Mouse (Mus musculus) forebrain, embryonic 13.5 days (tissue): Measurements from ENCODE around the gene Med4. TPM values are rescaled to one million over a fixed set of nuclear protein-coding genes. Genes with fewer than 3 reads are reported as not detected.

Experiments used
- ATAC-seq: fragments of 200-750 bp; cut with Nextera tagmentation; 2 replicates; pipeline ENCODE4 v1.8.0; 2017
- H3K27ac ChIP-seq: fragments of 300-500 bp; sonication (generic); 2 replicates; pipeline ENCODE4 v1.5.1; 2015; ENCODE audit warnings: inconsistent platforms, mild to moderate bottlenecking, moderate library complexity
- H3K27me3 ChIP-seq: fragments of 300-500 bp; sonication (generic); 2 replicates; pipeline ENCODE4 v1.6.1; 2015; ENCODE audit warnings: mild to moderate bottlenecking, inconsistent platforms
- H3K36me3 ChIP-seq: fragments of 300-500 bp; sonication (generic); 2 replicates; pipeline ENCODE4 v1.6.1; 2015; ENCODE audit warnings: mild to moderate bottlenecking, inconsistent platforms; ENCODE audit not compliant: poor library complexity, severe bottlenecking
- H3K4me1 ChIP-seq: fragments of 300-500 bp; sonication (generic); 2 replicates; pipeline ENCODE4 v1.6.1; 2015; ENCODE audit warnings: inconsistent platforms
- H3K4me2 ChIP-seq: fragments of 300-500 bp; sonication (generic); 2 replicates; pipeline ENCODE4 v1.6.1; 2015; ENCODE audit warnings: inconsistent platforms, mild to moderate bottlenecking, moderate library complexity
- H3K4me3 ChIP-seq: fragments of 300-500 bp; sonication (generic); 2 replicates; pipeline ENCODE4 v1.5.1; 2015; ENCODE audit warnings: mild to moderate bottlenecking, inconsistent platforms
- H3K9ac ChIP-seq: fragments of 300-500 bp; sonication (generic); 2 replicates; pipeline ENCODE4 v1.6.1; 2015; ENCODE audit warnings: mild to moderate bottlenecking, inconsistent platforms
- H3K9me3 ChIP-seq: fragments of 300-500 bp; sonication (generic); replicated peaks from 2 replicates; pipeline ENCODE4 v1.6.1; 2016; ENCODE audit warnings: inconsistent platforms
- WGBS: fragments of 180-500 bp; shearing (Covaris S2); methylation state at CpG from one replicate; pipeline ENCODE4 v1.1.7; 2015; 5-methylcytosine and 5-hydroxymethylcytosine counted together
- polyA plus RNA-seq: library from polyadenylated mRNA; unstranded; fragments of >200 nt; fragmentation: Nextera tagmentation; extraction: Ambion mirVana; gene quantifications from 2 replicates; pipeline ENCODE4 v1.2.1, GENCODE M21; 2015

Med4 gene
- polyA plus RNA-seq = 112 and 124 TPM in 2 replicates

DNA sequence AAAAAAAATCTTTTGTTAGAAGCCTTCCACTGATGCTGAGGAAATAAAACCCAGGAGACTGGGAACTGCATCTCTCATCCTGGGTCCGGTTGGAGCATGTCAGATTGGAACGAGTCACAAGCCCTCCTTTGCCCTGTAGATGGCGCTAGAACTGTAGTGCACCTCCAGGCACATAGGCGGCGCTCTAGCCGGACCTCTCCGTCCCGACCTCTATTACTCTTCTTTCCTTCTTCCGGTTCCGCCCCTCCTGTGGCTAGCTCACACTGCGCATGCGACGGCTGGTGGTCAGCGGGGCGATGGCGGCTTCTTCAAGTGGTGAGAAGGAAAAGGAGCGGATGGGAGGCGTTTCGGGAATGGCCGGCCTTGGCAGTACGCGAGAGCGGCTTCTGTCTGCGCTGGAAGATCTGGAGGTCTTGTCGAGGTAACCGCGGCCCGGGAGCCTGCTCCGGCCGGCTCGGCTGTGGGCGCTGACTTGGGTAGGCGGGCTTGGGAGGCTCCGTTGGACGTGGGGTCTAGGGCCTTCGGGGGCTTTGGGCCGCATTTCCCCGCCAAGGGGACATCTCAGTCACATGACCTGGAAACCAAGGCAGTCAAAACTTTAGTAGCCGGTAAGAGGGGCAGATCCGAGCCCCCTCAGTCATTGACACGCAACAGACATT, at the start of gene Med4:
Gene Med4 (plus strand): TSS at position 261 of the 659 bp plus-strand sequence.
- peak within 1 kb of the TSS; percentile 97 for H3K4me3 ChIP-seq
- peak; percentile 96 for ATAC-seq
- H3K27me3 ChIP-seq = no peaks in the 10 kb centered on the region
- H3K4me1 ChIP-seq = peaks cover 18% of the 10 kb centered on the region
- peaks cover 24% of the 10 kb centered on the region for H3K36me3 ChIP-seq
- WGBS = under 1% methylated on average over 41 of the region's 41 CpGs
- peak within 1 kb of the TSS; percentile 63 for H3K27ac ChIP-seq
- H3K4me2 ChIP-seq = peak within 1 kb of the TSS; percentile 94
- H3K9ac ChIP-seq = peak within 1 kb of the TSS; percentile 94
- H3K9me3 ChIP-seq = no peaks in the 10 kb centered on the region

DNA sequence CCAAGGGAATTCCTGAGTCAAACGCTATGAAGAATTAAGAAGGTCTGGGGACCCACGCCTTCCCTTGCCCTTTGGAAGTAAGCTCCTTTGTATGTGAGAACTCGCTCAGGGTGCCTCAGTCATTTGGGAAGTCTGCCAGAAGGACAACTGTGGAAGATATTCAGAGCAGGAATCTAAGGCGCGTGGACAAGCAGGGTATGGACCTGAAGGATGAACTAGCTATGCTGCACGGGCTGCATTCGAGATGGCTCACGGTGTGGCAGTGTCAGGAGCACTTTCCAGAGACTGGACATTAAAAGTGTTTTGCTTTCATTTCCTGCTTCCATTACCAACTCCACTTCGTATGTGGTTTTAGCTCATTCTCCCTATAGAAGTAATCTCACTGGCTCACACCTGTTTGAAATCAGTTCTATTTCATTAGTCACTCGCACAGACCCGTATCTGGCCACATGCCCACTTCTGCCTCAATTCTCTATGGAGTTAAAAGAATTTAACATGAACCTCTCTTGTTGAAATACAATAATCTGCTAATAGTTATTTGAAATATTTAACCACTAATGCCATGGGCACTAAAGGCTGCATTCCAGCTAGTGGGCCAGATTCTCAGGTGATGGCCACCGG, 49.2 kb upstream of the Med4 start:
- Histone ChIP-seq H3K9ac (no peak overlapping the region), H3K27ac (no peak overlapping the region), H3K4me3 (no peak overlapping the region), H3K9me3 (0 out of 2 replicates have a peak, but pooled peaks cover 3% of the 10 kb centered on the region), H3K4me1 (no peaks in the 10 kb centered on the region), H3K4me2 (no peak overlapping the region), H3K27me3 (no peaks in the 10 kb centered on the region), H3K36me3 (no peaks in the 10 kb centered on the region)
- ATAC-seq = no peak
- WGBS = 83% methylated on average over 12 of the region's 12 CpGs

DNA sequence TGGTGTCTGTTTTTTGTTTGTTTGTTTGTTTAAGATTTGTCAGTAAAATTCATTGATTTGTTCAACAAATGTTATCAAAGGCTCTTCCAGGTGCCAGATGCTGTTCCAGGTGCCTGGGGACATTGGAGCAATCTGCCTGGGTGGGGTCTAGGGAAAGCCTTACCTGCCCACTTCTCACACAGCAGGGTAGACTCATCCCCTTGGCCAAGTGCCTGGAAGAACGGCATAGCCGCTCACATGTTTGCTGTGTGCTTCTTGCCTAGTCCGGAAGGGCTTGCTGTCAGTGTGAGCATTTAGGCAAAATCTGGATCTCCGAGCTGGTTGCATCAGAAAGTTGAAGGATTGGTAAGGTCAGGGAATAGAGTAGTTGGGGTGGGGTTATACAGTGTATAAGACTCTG, 47.6 kb upstream of the Med4 start:
- no peaks in the 10 kb centered on the region for H3K4me1 ChIP-seq
- no peak overlapping the region for H3K9ac ChIP-seq
- H3K27ac ChIP-seq = no peak overlapping the region
- H3K27me3 ChIP-seq = no peaks in the 10 kb centered on the region
- H3K36me3 ChIP-seq = no peaks in the 10 kb centered on the region
- no peak overlapping the region for H3K4me2 ChIP-seq
- 0 out of 2 replicates have a peak, but pooled peaks cover 3% of the 10 kb centered on the region for H3K9me3 ChIP-seq
- H3K4me3 ChIP-seq = no peak overlapping the region
- 78% methylated on average over 4 of the region's 4 CpGs for WGBS
- ATAC-seq = no peak

DNA sequence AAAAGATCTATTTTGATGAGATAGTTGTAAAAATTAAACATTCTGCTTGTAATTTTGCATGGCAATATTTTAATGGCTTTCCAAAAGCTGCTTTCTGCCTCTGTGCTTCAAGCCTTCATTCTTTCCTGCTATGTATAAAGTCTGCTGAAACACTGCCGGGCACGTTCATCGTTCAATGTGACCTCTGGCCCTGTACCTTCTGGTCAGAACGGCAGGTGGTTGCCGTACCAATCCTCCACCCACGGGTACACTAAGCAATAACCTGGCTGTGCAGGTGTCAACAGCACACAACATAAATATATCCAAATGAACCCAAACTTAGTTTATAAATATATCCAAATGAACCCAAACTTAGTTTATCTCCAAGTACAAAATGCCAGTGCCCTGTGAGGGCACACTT, 42.1 kb upstream of the Med4 start:
- Histone ChIP-seq H3K36me3 (no peaks in the 10 kb centered on the region), H3K9ac (no peak overlapping the region), H3K4me3 (no peak overlapping the region), H3K4me1 (peaks cover 10% of the 10 kb centered on the region), H3K9me3 (no peaks in the 10 kb centered on the region), H3K4me2 (no peak overlapping the region), H3K27me3 (no peaks in the 10 kb centered on the region), H3K27ac (no peak overlapping the region)
- 86% methylated on average over 6 of the region's 6 CpGs for WGBS
- no peak for ATAC-seq

DNA sequence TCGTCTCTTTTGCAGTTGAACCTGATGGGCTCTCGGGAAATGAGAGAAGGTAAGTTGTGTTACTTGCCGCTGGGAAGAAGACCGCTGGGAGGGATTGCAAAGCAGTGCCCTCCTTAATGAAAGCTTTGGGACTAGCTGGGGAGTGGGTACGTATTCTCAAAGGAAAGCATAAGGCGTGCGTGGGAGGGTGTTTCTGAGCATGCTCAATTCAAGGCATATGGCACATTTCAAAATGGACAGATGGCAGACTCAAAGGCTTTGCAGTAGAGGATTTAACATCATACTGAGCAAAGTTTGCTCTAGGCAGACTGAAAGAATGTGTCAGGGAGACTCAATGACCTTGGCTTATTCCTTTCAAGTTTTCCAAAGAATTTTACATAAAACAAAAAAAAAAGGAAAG, 40.3 kb upstream of the Med4 start:
- Histone ChIP-seq H3K9ac (no peak overlapping the region), H3K27me3 (no peaks in the 10 kb centered on the region), H3K27ac (peak overlapping the region; percentile 73), H3K9me3 (no peaks in the 10 kb centered on the region), H3K4me3 (no peak overlapping the region), H3K4me1 (peaks cover 23% of the 10 kb centered on the region), H3K4me2 (no peak overlapping the region), H3K36me3 (no peaks in the 10 kb centered on the region)
- ATAC-seq = peak; percentile 84
- 66% methylated on average over 7 of the region's 7 CpGs for WGBS

DNA sequence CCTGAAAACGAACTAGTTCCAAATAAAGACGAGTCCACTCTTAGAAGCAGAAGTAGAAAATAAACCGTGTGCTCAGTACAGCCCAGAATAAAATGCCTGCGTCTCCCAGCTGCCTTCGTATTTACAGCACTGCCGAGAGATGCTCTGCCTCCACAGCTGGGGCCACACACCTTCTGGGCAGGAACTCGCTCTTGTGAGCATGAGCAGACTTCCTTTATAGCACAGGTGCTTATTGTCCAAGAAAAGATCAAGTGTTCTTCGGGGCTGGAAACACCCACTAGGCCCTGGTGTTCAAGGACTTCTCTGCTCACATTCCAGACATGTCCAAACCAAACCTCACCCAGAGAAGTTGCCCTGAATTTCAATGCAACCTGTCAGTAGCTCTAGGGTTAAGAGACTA, 39.2 kb upstream of the Med4 start:
- Histone ChIP-seq H3K4me3 (no peak overlapping the region), H3K36me3 (no peaks in the 10 kb centered on the region), H3K9ac (no peak overlapping the region), H3K4me1 (peaks cover 34% of the 10 kb centered on the region), H3K9me3 (no peaks in the 10 kb centered on the region), H3K27ac (no peak overlapping the region), H3K4me2 (no peak overlapping the region), H3K27me3 (no peaks in the 10 kb centered on the region)
- WGBS = 77% methylated on average over 8 of the region's 8 CpGs
- no peak for ATAC-seq

DNA sequence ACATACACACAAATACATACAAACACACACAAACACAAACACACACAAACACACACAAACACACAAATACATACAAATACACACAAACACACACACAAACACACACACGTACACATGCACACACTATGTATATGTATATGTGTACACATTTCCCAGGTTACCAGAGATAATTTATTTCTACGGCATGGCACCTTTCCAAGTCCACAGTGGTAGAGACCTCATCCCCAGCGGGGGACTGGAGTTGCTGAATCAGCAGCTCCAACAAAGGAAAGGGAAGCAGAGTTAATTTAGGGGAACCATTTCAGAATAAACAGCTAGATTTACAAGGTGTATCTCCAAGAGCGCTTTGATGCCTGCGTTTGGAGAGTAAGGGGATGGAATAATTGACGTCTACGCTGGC, 37.6 kb upstream of the Med4 start:
- Histone ChIP-seq H3K9ac (no peak overlapping the region), H3K4me3 (no peak overlapping the region), H3K36me3 (no peaks in the 10 kb centered on the region), H3K27ac (no peak overlapping the region), H3K4me1 (peaks cover 42% of the 10 kb centered on the region), H3K4me2 (no peak overlapping the region), H3K9me3 (no peaks in the 10 kb centered on the region), H3K27me3 (no peaks in the 10 kb centered on the region)
- no peak for ATAC-seq
- 44% methylated on average over 7 of the region's 7 CpGs for WGBS

DNA sequence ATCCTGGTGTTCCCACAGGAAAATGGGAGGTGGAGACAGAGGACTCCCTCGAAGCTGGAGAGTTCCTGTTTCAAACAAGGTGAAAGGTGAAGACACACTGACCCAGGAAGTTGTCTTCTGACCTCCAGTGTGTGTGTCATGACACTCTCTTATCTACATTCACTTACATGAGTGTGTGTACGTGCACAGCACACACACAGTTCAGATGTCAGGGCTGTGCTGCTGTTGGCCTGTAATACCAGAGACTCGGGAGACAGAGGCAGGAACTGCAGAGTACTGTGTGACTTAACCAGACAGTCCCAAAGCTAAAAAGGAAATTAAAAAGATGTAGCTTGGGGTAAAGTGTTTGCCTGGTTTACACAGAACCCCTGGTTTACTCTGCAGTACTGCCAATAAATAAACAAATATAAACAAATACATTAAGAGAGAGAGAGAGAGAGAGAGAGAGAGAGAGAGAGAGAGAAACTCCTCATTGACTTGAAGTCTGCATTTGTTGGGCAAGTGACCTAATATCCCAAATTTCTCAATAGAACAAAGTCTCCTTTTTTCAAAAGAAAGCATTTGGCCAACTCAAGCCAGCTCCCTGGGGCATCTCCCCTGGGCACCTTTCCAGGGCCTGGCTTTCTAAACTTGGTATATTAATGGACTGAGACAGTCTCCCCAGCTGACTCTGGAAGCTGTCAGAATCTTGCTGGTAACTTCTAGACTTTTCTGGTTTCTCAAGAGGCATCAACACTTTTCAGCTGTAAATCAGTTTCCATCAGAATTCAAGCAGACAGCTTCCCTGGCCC, 36.0 kb upstream of the Med4 start:
- Histone ChIP-seq H3K36me3 (no peaks in the 10 kb centered on the region), H3K9ac (no peak overlapping the region), H3K4me2 (peak overlapping the region; percentile 17; the same call in 1 of the 2 replicates), H3K9me3 (no peaks in the 10 kb centered on the region), H3K4me1 (peaks cover 42% of the 10 kb centered on the region), H3K4me3 (no peak overlapping the region), H3K27ac (peak overlapping the region; percentile 65), H3K27me3 (no peaks in the 10 kb centered on the region)
- no peak for ATAC-seq
- WGBS = 59% methylated on average over 3 of the region's 3 CpGs

DNA sequence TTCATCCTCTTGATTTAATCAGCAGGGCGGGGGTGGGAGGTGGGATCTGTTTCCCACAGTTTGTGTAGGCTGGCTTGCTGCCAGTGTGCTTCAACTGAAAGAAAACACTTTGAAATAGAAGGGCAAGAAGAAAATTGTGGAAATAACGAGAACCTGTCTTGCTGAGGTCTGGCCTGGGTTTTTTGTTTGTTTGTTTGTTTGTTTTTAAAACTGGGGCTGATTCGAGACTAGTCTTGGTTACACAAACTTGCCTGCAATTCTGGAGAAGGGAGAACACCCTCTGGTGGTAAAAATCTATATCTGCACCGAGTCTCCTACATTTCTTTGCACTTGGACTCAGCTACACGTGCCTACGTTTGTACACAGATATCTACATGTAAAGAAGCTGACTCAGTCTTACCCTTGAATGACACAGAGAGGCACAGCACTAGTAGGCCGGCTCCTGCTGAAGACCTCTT, 35.2 kb upstream of the Med4 start:
- 15% methylated on average over 7 of the region's 7 CpGs for WGBS
- Histone ChIP-seq H3K36me3 (no peaks in the 10 kb centered on the region), H3K4me1 (peaks cover 47% of the 10 kb centered on the region), H3K27ac (peak overlapping the region; percentile 65), H3K9ac (no peak overlapping the region), H3K4me3 (no peak overlapping the region), H3K27me3 (no peaks in the 10 kb centered on the region), H3K4me2 (peak overlapping the region; percentile 17), H3K9me3 (no peaks in the 10 kb centered on the region)
- ATAC-seq = peak; percentile 69

DNA sequence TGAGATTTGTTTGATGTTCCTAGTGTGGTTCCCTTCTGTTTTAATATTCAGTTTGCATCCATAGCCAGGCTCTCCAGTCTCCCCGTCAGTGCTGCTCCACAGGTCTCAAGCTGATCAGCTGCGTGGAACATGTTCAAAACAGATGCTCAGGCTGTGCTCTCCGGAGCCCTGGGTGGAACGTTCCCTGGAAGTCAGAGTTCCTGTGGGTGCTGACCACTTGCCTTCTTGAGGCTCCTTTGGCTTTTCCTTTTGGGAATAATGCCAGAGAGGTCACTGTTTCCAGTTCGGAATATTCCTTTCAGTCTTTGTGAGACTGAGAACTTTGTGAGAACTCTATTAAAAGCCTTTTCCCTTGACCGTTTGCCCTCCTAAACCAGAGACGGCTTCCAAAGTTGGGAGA, 34.3 kb upstream of the Med4 start:
- Histone ChIP-seq H3K27me3 (no peaks in the 10 kb centered on the region), H3K27ac (peak overlapping the region; percentile 45; the same call in 1 of the 2 replicates), H3K4me2 (no peak overlapping the region), H3K36me3 (no peaks in the 10 kb centered on the region), H3K9ac (no peak overlapping the region), H3K4me1 (peaks cover 48% of the 10 kb centered on the region), H3K9me3 (no peaks in the 10 kb centered on the region), H3K4me3 (no peak overlapping the region)
- WGBS = 67% methylated on average over 7 of the region's 7 CpGs
- ATAC-seq = no peak

DNA sequence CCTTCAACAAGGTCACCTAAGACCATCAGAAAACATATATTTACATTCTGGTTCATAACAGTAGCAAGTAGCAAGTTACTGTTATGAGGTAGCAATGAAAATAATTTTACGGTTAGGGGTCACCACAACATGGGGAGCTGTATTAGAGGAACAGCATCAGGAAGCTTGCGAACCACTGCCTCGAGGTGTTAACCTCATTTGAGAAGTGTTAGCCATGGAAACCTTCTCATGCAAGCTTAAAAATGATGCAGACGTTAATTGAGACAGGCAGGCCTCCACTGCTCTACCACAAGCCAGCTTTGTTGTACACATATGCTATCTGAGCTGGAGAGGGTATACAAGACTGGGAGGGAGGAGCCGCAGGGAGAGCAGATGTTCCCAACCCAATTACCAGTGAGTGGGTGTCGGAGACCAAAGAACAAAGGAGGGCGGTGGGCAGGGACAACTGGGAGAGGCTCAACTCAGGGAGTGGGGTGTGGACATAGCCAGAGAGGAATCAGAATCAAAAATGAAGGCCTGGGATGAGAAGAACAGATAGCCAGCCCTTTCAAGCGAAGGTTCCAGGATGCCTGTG, 33.4 kb upstream of the Med4 start:
- no peaks in the 10 kb centered on the region for H3K27me3 ChIP-seq
- 59% methylated on average over 8 of the region's 8 CpGs for WGBS
- H3K9me3 ChIP-seq = no peaks in the 10 kb centered on the region
- no peaks in the 10 kb centered on the region for H3K36me3 ChIP-seq
- H3K4me2 ChIP-seq = no peak overlapping the region
- ATAC-seq = peak; percentile 83
- H3K4me1 ChIP-seq = peaks cover 47% of the 10 kb centered on the region
- H3K27ac ChIP-seq = peak overlapping the region; percentile 45
- no peak overlapping the region for H3K9ac ChIP-seq
- H3K4me3 ChIP-seq = no peak overlapping the region

DNA sequence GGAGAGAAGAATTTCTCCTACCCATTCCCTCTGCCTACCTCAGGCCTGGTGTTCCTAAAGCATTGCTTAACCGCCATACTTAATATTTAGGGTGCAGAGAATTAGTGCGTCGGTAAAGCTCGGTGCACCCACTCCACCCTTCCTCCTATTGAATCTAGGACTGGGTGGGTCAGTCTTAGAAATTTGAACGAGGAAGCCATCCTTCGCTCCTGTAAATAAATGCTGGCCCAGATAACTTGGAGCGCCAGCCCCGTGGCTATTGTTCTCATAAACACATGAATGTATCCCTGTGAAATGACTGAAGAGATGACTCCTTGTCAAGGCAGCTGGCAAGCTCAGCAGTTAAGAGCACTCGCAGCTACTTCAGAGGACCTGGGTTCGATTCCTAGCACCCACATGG, 32.7 kb upstream of the Med4 start:
- H3K9ac ChIP-seq = no peak overlapping the region
- peaks cover 45% of the 10 kb centered on the region for H3K4me1 ChIP-seq
- peak overlapping the region; percentile 45 for H3K27ac ChIP-seq
- no peak for ATAC-seq
- H3K36me3 ChIP-seq = no peaks in the 10 kb centered on the region
- no peak overlapping the region for H3K4me2 ChIP-seq
- H3K27me3 ChIP-seq = no peaks in the 10 kb centered on the region
- H3K9me3 ChIP-seq = no peaks in the 10 kb centered on the region
- no peak overlapping the region for H3K4me3 ChIP-seq
- WGBS = 94% methylated on average over 10 of the region's 10 CpGs
